Mouse (Mus musculus) urinary bladder, postnatal 4 days (tissue): Measurements from ENCODE around the gene Iffo1.

Source experiments
- DNase-seq, 2 experiments: peaks; one replicate each; pipeline ENCODE4 v3.0.0; 2021 to 2022; ENCODE audit warnings: low spot score in 2 of 2

Gene Iffo1

DNA sequence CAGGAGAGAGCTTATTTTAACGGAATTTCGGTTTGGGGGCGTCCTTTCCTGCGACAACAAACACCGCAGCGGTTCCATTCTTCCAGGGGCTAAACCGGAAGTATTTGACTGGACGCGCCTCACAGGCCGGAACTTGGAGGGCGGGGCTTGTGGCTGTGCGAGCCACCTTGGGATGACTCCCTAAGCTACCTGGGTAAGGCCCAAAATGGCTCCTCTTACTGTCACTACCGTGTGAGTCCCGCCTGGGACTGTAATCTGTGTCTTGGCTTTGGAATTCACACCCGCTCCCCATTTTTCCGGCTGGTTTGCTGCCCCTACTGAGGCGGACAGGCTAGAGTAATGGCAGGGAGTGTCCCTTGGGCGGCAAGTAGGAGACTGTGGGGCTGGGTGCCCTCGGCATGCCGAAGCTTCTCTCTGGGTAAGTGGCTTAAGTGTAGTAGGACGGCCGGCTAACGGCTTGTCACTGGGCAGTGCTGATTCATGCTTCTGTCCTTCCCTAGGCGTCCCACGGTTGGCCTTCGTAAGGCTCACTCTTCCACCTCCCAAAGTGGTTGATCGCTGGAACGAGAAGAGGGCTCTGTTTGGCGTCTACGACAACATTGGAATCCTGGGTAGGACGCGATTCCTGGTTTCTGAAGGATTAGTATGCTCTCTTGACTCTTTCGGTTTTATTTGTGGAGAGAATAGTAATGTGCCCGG lies 47.1 kb downstream of the Iffo1 start:
- DNase-seq: peak; percentile 86 to 91

DNA sequence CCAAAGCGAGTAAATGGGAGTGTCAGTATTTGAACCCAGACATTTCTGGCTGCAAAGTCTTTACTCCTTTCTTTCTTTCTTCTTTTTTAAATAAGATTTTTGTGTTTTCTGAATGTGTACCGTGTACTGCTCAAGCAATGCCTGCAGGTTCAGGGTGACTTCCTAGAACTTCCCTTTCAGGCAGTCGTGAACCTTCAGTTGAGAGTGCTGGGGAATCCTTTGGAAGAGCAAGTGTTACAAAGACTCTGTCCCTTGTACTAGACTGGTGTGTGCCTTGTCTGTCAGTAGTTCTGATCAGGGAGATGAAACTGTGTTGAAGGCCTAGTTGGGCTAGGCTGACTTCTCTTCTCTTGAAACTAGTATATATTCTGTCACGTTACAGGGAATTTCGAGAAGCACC lies 47.8 kb downstream of the Iffo1 start:
- no peak for DNase-seq

DNA sequence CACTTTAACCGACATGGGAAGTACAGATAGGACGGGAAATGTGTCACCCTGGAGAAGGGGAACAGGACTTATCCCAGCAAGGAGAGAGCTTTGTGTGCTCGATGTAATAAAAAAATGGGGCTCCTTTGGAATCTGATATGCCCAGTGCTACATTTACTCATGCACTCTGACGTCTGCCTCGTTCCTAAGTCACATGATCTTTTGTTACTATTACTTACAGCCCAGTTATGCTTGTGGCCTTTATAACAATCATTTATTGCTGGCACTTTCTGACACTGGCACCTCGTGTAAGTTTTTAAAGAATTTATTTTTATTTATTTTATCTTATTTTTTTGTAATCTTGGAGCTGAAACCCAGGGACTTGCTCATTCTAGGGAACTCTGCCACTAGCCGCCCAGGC lies 48.3 kb downstream of the Iffo1 start:
- no peak for DNase-seq

DNA sequence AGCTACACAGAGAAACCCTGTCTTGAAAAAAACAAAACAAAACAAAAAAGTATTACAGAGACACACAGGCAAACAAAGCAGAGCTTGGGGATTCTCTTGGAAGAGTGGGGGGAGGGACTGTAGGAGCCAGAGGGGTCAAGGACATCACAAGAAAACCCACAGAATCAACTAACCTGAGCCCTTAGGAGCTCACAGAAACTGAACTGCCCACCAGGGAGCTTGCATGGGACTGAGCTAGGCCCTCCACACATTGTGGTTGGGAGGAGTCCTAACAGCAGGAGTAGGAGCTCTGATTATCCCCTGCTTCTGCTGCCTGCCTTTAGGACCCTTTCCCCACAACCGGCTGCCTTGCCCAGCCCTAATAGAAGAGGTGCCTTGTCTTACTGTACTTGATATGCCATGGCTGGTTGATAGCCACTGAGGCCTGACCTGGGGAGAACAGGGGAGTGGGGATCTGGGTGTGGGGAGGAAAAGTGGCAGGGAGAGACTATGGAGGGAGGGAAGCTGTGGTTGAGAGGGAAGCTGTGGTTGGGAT lies 50.6 kb downstream of the Iffo1 start:
- no peak for DNase-seq

DNA sequence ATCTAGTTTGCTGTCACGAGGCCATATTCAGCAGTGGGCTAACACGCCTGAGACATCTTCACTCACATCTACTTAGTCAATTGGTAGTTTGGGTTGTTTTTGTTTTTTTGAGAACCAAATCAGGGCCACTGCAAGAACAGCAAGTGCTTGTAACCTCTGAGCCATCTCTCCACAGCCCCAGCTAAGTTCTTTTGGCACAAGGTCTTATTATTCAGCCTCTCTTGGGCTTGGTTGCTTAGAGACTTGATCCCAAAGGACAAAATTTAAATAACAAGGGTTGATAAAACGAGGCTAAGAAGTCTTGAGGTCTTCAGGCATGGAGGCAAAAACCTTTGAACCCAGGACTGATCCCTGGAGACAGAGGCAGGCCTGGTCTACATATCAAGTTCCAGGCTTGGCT lies 51.3 kb downstream of the Iffo1 start:
- no peak for DNase-seq

DNA sequence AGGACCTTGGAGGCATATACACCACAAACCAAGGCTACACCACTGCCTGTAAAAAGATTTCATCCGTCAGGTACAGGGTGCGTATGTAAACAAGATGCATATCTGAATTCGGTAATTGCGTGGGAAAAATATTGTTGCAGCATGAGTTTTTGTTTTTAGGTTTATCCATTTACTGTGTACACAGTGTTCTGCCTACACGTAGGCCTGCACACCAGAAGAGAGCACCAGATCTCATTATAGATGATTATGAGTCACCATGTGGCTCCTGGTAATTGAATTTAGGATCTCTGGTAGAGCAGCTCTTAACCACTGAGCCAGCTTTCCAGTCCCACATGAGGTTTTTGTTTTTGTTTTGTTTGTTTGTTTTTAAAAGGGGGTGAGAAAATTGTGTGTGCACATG lies 52.1 kb downstream of the Iffo1 start:
- no peak for DNase-seq

DNA sequence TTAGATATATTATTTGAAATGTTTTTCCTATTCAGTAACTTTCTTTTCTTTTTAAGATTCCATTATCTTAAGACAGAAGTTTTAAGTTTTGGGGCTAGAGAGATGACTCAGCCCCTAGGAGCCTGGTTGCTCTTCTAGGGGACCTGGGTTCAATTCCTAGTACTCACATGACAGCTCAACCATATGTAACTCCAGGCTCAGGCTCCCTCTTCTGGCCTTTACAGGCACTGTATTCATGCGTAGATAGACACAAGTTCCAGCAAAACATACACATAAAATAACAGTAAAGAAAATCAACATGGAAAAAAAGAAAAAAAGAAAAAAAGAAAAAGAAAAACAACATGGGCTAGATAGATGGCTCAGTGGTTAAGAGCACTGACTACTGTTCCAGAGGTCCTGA lies 65.4 kb downstream of the Iffo1 start:
- no peak for DNase-seq
